Mouse (Mus musculus) thymus, adult 2 months (tissue): Measurements from ENCODE around the gene Ehd3.

Source experiments
- CTCF ChIP-seq: fragments of 200-500 bp; IDR thresholded peaks from 2 replicates; pipeline ENCODE4 v1.5.1; 2012; ENCODE audit warnings: mild to moderate bottlenecking, control low read depth, low read length, moderate library complexity, borderline replicate concordance; ENCODE audit not compliant: control insufficient read depth, poor library complexity, insufficient read depth; ENCODE audit errors: extremely low read depth
- POLR2A ChIP-seq: fragments of 200-500 bp; IDR thresholded peaks from 2 replicates; pipeline ENCODE4 v1.6.1; 2012; ENCODE audit warnings: mild to moderate bottlenecking, low read length, control low read depth, moderate library complexity; ENCODE audit not compliant: control insufficient read depth, poor library complexity, insufficient read depth; ENCODE audit errors: extremely low read depth

- TF ChIP-seq CTCF (peak; percentile 44; the same call in 1 of the 2 replicates), POLR2A (0 out of 2 replicates have a peak, but pooled peaks have one; percentile 69)
Observed at GRCm38 (mm10) chr17:73804592-73805271, 798 bp downstream of the Ehd3 start.
